Mouse (Mus musculus) cerebellum, adult 2 months (tissue): ENCODE results near the gene Ntpcr. TPM values are rescaled to one million over a fixed set of nuclear protein-coding genes. Genes with fewer than 3 reads are reported as not detected.

Experiments
- DNase-seq, 2 experiments: peaks; one replicate each; pipeline ENCODE4 v3.0.0; 2021
- H3K27ac ChIP-seq: fragments of 200-500 bp; 2 replicates; pipeline ENCODE4 v1.5.1; 2012; ENCODE audit warnings: low read length, control low read depth, inconsistent platforms; ENCODE audit not compliant: insufficient read depth
- H3K27me3 ChIP-seq: fragments of 200-500 bp; 2 replicates; pipeline ENCODE4 v1.6.1; 2012; ENCODE audit warnings: inconsistent platforms, mild to moderate bottlenecking, low read length, moderate library complexity; ENCODE audit not compliant: control insufficient read depth, insufficient read depth
- H3K4me1 ChIP-seq: fragments of 200-500 bp; 2 replicates; pipeline ENCODE4 v1.6.1; 2011; ENCODE audit warnings: low read length; ENCODE audit not compliant: control insufficient read depth, insufficient read depth
- H3K4me3 ChIP-seq: fragments of 200-500 bp; replicated peaks from 2 replicates; pipeline ENCODE3; 2011; ENCODE audit warnings: mild to moderate bottlenecking, low read depth, low read length, control low read depth; ENCODE audit not compliant: insufficient read depth
- CTCF ChIP-seq: fragments of 200-500 bp; IDR thresholded peaks from 2 replicates; pipeline ENCODE4 v1.5.1; 2011; ENCODE audit warnings: low read depth, mild to moderate bottlenecking, control low read depth, low read length, moderate library complexity, borderline replicate concordance; ENCODE audit not compliant: insufficient read depth
- POLR2A ChIP-seq: fragments of 200-500 bp; IDR thresholded peaks from 2 replicates; pipeline ENCODE4 v1.6.1; 2011; ENCODE audit warnings: low read length, control low read depth, borderline replicate concordance; ENCODE audit not compliant: insufficient read depth
- WGBS: fragments of 180-500 bp; shearing (Covaris S2); methylation state at CpG from one replicate; pipeline ENCODE4 v1.1.7; 2018; 5-methylcytosine and 5-hydroxymethylcytosine counted together
- polyA plus RNA-seq: library from polyadenylated mRNA; depleted of rRNA; stranded (reverse); fragments of >200 nt; gene quantifications from 2 replicates; pipeline ENCODE4 v1.2.3, GENCODE M21; 2012

Ntpcr gene
- polyA plus RNA-seq, 1 experiment = 46.1 TPM

GRCm38 (mm10) chr8:125693197-125693596 is 36.6 kb upstream of the Ntpcr start:
- no peak overlapping the region for H3K4me3 ChIP-seq
- DNase-seq = no peak
- no peaks in the 10 kb centered on the region; the same call in 1 of the 2 replicates for H3K27me3 ChIP-seq
- no peak for TF ChIP-seq POLR2A
- TF ChIP-seq CTCF = no peak
- 58% methylated on average over 3 of the region's 3 CpGs for WGBS
- no peak overlapping the region for H3K27ac ChIP-seq
- H3K4me1 ChIP-seq = no peaks in the 10 kb centered on the region

GRCm38 (mm10) chr8:125695951-125696350 is 33.8 kb upstream of the Ntpcr start:
- no peak overlapping the region for H3K4me3 ChIP-seq
- no peaks in the 10 kb centered on the region; the same call in 1 of the 2 replicates for H3K27me3 ChIP-seq
- DNase-seq = no peak
- H3K4me1 ChIP-seq = no peaks in the 10 kb centered on the region; the same call in 1 of the 2 replicates
- H3K27ac ChIP-seq = no peak overlapping the region
- TF ChIP-seq CTCF (no peak), POLR2A (no peak)
- WGBS = 91% methylated on average over 6 of the region's 6 CpGs

- H3K4me3 ChIP-seq = no peak overlapping the region
- 82% methylated on average over 6 of the region's 6 CpGs for WGBS
- H3K27ac ChIP-seq = no peak overlapping the region
- H3K4me1 ChIP-seq = no peaks in the 10 kb centered on the region; the same call in 1 of the 2 replicates
- no peaks in the 10 kb centered on the region; the same call in 1 of the 2 replicates for H3K27me3 ChIP-seq
- DNase-seq = no peak
- no peak for TF ChIP-seq CTCF
- TF ChIP-seq POLR2A = no peak
Observed at GRCm38 (mm10) chr8:125699391-125700025, 30.3 kb upstream of the Ntpcr start.

- 86% methylated on average over 7 of the region's 7 CpGs for WGBS
- no peak for DNase-seq
- H3K4me3 ChIP-seq = no peak overlapping the region
- H3K27ac ChIP-seq = no peak overlapping the region
- no peak for TF ChIP-seq POLR2A
- no peak for TF ChIP-seq CTCF
- no peaks in the 10 kb centered on the region; the same call in 1 of the 2 replicates for H3K4me1 ChIP-seq
- no peaks in the 10 kb centered on the region; the same call in 1 of the 2 replicates for H3K27me3 ChIP-seq
Observed at GRCm38 (mm10) chr8:125700407-125700806, 29.4 kb upstream of the Ntpcr start.

GRCm38 (mm10) chr8:125702868-125703473 is 26.8 kb upstream of the Ntpcr start:
- no peak for DNase-seq
- no peak overlapping the region for H3K4me3 ChIP-seq
- WGBS = 40% methylated on average over 15 of the region's 15 CpGs

GRCm38 (mm10) chr8:125704434-125704833 is 25.3 kb upstream of the Ntpcr start:
- no peak overlapping the region for H3K4me3 ChIP-seq
- H3K27ac ChIP-seq = no peak overlapping the region
- 95% methylated on average over 6 of the region's 6 CpGs for WGBS
- no peak for DNase-seq
- TF ChIP-seq POLR2A = no peak
- no peak for TF ChIP-seq CTCF
- no peaks in the 10 kb centered on the region; the same call in 1 of the 2 replicates for H3K4me1 ChIP-seq
- no peaks in the 10 kb centered on the region for H3K27me3 ChIP-seq

More at GRCm38 (mm10) chr8:125702868-125703473, 26.8 kb upstream of the Ntpcr start:
- Histone ChIP-seq H3K27me3 (no peaks in the 10 kb centered on the region), H3K27ac (no peak overlapping the region), H3K4me1 (no peaks in the 10 kb centered on the region; the same call in 1 of the 2 replicates)
- TF ChIP-seq CTCF (no peak), POLR2A (no peak)

GRCm38 (mm10) chr8:125705816-125706215 is 23.9 kb upstream of the Ntpcr start:
- Histone ChIP-seq H3K27me3 (no peaks in the 10 kb centered on the region), H3K27ac (no peak overlapping the region), H3K4me3 (no peak overlapping the region), H3K4me1 (no peaks in the 10 kb centered on the region; the same call in 1 of the 2 replicates)
- no peak for DNase-seq
- WGBS = 54% methylated on average over 7 of the region's 7 CpGs
- no peak for TF ChIP-seq POLR2A
- TF ChIP-seq CTCF = no peak

GRCm38 (mm10) chr8:125709171-125709570 is 20.6 kb upstream of the Ntpcr start:
- TF ChIP-seq POLR2A = no peak
- TF ChIP-seq CTCF = no peak
- 85% methylated on average over 5 of the region's 5 CpGs for WGBS
- Histone ChIP-seq H3K27ac (no peak overlapping the region), H3K4me3 (no peak overlapping the region), H3K4me1 (no peaks in the 10 kb centered on the region; the same call in 1 of the 2 replicates), H3K27me3 (no peaks in the 10 kb centered on the region)
- DNase-seq = no peak
